ENCODE assay signal across 16 mouse cellular contexts in the genomic region with DNA sequence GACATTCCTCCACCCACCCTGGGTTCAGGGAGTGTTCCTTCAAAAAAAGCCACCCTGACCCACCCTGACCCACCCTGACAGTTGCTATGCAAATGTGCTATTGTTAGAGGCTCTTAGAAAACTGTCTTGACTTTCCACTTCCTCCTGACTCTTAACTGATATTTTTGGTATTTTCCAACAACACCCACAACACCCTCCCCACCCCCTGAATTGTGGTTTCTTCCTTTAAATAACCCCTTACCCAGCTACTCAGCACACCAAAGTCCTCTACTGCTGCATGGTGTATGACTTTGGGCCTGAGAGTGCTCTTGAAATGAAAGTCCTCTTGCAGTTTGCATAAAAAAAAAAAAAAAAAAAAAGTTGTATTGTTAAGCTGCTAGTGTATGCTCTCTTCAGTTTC.
"Had no signal": no experiment of that assay in that cellular context is flagged by ENCODE, and none has a peak within 500 bp of the region (broad histone marks: within the 10 kb centered on the region; RNA-seq: fewer than 3 reads in every experiment).

No protein-coding gene starts in this region.

- H3K27ac ChIP-seq: midbrain, embryonic 10.5 days; midbrain, embryonic 12.5 days; neural tube, embryonic 13.5 days; neural tube, embryonic 15.5 days had no signal

- H3K36me3 ChIP-seq: midbrain, embryonic 10.5 days; midbrain, embryonic 12.5 days; neural tube, embryonic 13.5 days; neural tube, embryonic 15.5 days had no signal

- H3K4me1 ChIP-seq: midbrain, embryonic 10.5 days; midbrain, embryonic 12.5 days; neural tube, embryonic 13.5 days; neural tube, embryonic 15.5 days had no signal

- DNase-seq: lung, adult 18-20 months; lung, embryonic 14.5 days; lung, postnatal 10 days; lung, postnatal 4 days; midbrain, embryonic 14.5 days; retina, postnatal 1 day; right cerebral cortex, postnatal 14 days; thymus, adult 18-20 months; thymus, postnatal 14 days; thymus, postnatal 36 days had no signal

- ATAC-seq: midbrain, embryonic 16.5 days had no signal

- H3K9me3 ChIP-seq: midbrain, embryonic 10.5 days; midbrain, embryonic 12.5 days; neural tube, embryonic 13.5 days; neural tube, embryonic 15.5 days had no signal

- H3K9ac ChIP-seq: lung, embryonic 14.5 days; midbrain, embryonic 12.5 days; neural tube, embryonic 13.5 days; neural tube, embryonic 15.5 days had no signal

- H3K4me2 ChIP-seq: lung, embryonic 14.5 days; midbrain, embryonic 12.5 days; neural tube, embryonic 13.5 days; neural tube, embryonic 15.5 days had no signal

- H3K27me3 ChIP-seq: midbrain, embryonic 12.5 days; neural tube, embryonic 13.5 days; neural tube, embryonic 15.5 days had no signal

- H3K4me3 ChIP-seq: midbrain, embryonic 10.5 days; midbrain, embryonic 12.5 days; myocyte; neural tube, embryonic 13.5 days; neural tube, embryonic 15.5 days had no signal
